Mouse (Mus musculus) mesoderm, embryonic 11.5 days (tissue): ENCODE measurements around the gene Coa3.
"Not testable (repeated sequence)": the region's sequence is repeated elsewhere in the genome, so short reads cannot be mapped to it uniquely, and the experiment has no call there.

Experiments used
- DNase-seq: peaks from one replicate; pipeline ENCODE4 v3.0.0-alpha.2; 2012; ENCODE audit warnings: low read depth, low spot score

Coa3 gene

GRCm38 (mm10) chr11:101278223-101279192 lies at the start of gene Coa3, which contains the start of gene Cntd1:
Gene Coa3 (minus strand): TSS chr11:101279114.
Gene Cntd1 (plus strand): TSS chr11:101279012.
- DNase-seq, result peak; percentile 93

DNA sequence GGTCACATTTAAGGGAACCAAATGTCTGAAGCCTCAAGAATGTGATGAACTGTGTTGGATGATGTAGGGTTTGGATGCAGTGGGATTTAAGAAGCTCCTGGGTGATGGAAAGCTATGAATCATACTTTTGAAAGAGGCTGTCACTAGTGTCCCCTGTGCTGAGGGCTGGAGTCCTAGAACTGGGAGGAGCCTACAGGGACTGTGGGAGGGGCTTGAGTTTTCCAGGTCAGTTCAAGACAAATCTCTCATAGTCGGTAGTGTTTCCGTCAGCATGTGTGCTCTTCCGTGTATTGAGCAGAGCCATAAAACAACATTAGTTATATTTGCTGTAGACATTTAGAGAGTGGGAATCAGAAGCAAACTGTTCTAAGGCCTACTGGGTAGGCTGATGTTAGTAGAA lies 48.4 kb upstream of the Coa3 start:
- no peak for DNase-seq

DNA sequence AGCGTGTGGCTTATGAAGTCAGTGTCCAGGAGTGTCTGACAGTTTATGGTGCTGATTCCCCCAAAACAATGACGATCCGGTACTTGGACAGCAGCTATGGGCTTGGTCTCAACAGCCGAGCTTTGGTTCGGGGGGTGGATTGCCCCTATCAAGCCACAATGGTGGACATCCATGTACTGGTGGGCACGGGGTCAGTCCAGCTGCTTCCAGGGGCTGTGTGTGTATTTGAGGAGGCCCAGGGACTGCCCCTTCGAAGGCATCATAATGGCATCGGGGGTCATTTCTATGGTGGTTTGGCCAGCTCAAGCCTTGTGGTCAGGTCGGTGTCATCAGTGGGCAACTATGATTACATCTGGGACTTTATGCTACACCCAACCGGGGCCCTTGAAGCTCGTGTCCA lies 47.2 kb upstream of the Coa3 start:
- DNase-seq, result no peak

- not testable (repeated sequence) for DNase-seq
Measured at GRCm38 (mm10) chr11:101325201-101325600, 46.3 kb upstream of the Coa3 start.

DNA sequence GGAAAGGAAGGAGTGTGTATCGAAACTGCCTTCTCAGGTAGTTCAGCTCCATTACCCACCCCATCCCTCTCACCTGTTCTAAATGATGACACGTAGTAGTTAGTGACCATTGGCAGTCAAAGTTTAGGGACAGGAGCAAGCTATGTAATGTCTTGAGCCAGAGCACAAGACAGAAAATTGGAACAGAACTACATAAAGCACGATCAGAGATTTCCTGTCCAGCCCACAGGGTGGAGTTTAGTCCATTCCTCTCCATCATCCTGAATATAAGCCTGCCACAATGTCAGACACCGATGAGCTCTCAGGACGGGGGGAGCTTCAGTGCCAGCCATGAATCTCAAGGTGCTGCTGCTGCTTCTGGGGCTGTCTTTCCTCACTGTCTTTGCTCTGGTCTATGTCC lies 45.8 kb upstream of the Coa3 start, which contains the start of gene Aoc2:
Gene Aoc2, plus strand, starts transcription at position 301 of the 400 bp plus-strand sequence.
- DNase-seq, result no peak

DNA sequence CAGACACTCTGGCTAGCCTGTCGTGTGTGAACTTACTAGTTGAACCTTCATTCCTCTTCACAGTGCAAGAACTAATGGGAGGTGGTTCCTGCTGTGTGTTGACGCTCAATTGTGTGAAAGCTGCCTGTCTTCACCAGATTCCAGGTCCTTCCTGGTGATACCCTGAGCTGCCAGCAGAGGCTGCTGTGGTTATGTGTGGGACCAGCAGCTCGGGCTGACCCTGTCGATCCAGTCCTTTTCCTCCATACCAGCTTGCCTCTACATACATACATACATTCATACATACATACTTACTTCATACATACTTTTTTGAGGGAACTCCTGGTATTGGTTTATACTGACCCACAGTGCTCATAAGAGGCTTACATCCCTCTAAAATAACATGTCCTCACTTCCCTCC lies 44.7 kb upstream of the Coa3 start:
- DNase-seq, result peak; percentile 74

GRCm38 (mm10) chr11:101316501-101316917 lies 37.6 kb upstream of the Coa3 start:
- DNase-seq, result peak; percentile 26

DNA sequence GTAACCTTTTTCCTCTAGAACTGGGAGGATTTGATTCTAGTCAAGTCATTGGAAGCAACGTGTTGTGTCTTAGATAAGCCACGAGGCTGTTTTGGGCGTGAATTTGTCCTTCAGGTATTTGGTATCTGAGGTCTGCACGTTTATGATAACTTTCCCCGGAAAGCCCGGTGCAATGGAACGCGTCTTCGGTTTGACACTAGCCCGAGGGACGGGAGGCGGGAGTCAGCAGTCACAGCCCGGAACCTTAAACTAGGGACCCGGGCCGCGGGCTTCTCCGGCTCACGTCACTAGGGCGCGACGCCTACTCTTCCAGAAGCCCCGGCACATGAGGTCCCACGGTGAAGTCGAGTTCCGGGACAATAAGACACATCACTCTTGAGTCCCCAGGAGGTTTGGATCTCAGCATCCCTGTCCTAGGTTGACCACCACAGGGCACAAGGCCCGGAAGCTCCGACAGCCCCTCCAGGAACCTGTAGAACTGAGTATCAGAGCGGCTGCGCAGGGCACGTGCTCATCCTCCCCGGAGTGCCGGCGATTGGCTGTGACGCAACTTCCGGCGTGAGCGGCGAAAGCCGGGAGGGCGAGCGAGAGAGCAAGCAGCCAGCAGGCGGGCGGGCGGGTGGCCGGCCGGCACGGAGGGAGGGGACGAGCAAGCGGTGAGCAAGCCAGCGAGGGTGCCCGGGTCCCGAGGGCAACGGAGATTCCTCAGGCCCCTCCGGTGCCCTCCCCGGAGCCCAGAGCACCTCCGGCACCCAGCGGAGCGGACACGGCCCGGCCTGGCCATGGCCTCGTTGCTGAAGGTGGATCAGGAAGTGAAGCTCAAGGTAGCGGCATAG lies 37.0 kb upstream of the Coa3 start, which contains the start of gene Psme3:
Gene Psme3, plus strand, starts transcription at position 549 of the 836 bp plus-strand sequence.
- peak; percentile 93 for DNase-seq

DNA sequence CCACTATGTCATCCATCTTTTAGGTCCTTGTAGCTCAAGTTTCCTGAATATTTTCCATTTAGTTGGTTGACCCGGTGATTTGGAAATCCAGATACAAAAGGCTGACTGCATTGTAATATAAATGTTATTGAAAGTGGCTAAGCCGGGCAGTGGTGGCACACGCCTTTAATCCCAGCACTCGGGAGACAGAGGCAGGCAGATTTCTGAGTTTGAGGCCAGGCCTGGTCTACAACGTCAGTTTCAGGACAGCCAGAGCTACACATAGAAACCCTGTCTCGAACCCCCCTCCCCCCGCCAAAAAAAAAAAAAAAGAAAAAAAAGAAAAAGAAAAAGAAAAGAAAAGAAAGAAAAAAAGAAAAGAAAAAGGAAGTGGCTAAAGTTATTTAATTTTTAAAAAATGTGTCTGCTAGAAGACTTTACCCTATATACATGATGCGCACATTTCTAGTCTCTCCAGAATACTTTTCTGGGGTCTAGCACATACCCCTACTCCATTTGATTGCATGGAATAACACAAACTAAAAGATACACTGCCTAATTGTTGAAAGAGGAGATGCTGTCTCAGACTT lies 36.3 kb upstream of the Coa3 start:
- DNase-seq, result no peak

GRCm38 (mm10) chr11:101314567-101314966 lies 35.7 kb upstream of the Coa3 start:
- DNase-seq, result no peak

DNA sequence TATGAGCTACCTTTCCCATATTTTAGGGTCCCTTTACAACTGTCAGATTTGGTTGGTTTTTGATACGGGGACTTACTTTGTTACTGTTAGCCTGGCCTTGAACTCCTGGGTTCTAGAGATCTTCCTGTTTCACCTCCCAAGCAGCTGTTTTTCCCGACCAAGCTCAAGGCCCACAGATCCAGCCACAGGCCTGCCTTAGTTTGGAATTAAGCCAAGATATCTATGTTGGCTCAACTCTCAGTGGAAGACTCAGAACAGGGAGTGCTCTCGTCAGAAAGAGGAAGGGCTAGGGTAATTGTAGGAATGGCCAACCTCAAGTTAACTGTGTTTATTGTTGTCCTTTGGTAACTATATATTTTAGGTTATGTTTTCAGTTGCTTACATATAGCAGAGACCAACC lies 33.2 kb upstream of the Coa3 start:
- no peak for DNase-seq

DNA sequence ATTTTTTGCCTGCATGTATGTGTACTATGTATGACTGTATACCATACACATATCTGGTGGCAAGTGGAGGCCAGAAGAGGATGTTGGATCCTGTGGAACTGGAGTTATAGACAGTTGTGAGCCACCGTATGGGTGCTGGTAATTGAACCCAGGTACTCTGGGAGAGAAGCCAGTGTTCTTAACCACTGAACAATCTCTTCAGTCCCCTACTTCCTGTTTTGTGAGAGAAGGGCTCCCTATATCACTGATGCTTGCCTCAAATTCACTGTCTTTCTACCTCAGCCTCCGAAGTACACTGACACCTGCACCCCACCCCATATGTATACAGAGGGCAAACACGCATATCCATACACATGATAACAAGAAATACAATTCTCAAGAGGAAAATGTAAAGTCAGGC lies 32.2 kb upstream of the Coa3 start:
- no peak for DNase-seq

DNA sequence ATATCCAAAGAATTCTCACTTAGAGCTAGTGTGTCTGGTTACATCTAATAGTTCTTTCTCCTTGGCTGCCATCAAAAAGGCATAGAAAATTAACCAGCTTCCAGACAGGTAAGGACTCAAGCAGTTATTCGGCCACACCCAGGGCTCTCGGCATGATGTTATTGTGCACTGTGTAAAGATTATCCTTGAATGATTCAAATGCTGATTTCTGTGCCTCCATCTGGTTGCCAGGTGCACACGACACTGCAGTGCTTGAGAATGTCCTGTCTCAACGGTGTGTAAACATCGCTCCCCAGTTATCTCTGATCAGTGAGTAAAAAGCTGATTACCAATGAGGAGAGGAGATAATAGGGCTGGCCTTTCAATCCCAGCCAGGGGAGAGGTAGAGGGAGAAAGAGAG lies 28.8 kb upstream of the Coa3 start:
- no peak for DNase-seq

- DNase-seq, result peak; percentile 97
Measured at GRCm38 (mm10) chr11:101302004-101302798, 23.3 kb upstream of the Coa3 start, which contains the start of gene Becn1. Gene Becn1 (minus strand): TSS chr11:101302286.

GRCm38 (mm10) chr11:101301299-101302003 lies 22.5 kb upstream of the Coa3 start:
- DNase-seq, result no peak

DNA sequence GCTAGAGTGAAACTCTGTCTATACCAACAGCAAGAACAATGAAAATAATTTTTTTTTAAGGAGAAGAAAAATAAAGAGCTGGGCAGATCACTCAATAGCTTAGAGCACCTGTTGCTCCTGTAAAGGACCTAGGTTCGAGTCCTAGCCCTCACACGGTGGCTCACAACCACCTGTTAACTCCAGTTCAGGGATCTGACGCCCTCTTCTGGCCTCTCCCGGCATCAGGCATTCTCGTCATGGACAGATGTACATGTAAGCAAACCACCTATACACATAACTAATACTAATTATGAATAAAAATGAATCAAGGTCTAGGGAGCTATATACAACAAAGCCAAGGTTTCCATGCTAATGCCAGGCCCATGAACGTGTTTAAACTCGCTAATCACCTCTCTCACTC lies 22.0 kb upstream of the Coa3 start:
- no peak for DNase-seq

DNA sequence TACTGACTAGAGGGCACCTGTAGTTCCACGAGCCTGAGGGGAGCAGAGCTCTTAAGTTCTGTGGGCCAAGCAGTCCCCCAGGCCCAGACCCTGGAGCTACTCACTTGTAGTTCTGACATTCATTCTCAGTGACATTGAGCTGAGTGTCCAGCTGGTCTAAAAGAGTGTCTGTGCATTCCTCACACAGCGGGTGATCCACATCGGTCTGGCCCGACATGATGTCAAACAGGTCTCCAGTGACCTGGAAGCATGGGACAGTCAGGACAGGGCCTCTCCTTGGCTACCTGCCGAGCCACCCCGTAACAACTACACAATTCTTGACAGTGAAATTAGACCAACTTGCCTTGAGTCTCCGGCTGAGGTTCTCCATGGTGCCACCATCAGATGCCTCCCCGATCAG lies 16.3 kb upstream of the Coa3 start:
- DNase-seq, result no peak

DNA sequence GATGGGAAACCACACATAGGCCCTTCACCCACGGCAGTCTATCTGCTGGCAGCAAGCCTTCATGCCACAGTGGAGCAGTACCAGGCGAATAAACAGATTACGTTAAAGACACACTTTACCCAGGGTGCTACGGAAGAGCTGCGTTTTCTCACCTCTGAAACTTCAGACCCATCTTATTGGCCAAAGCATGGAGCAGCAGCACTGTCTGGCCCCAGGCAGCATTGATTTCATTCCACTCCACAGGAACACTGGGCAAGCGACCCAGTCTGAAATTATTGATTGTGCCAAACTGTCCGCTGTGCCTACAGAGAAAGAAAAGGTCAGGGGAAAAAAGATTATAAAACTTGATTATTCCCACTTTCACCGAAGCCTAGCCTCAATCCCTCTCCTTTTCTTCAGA lies 12.3 kb upstream of the Coa3 start:
- DNase-seq, result no peak

- no peak for DNase-seq
Measured at GRCm38 (mm10) chr11:101287306-101287705, 8.4 kb upstream of the Coa3 start.

DNA sequence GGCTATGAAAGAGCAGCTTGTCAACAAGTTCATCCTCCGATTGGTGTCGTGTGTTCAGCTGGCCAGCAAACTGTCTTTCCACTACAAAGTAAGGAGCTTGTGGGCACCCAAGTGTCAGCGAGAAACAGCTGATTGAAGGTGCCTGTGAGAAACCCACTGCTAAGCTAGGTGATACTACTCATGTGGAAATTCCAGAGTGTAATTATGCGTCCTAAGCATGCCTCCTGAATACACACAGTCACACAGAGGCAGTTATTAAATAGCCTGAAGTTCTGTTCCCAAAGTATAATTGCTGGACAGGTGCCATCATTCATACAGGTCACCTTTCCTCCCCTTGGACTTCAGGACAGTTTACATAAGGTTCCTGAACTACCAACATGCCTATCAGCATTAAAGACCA lies 4.9 kb upstream of the Coa3 start:
- DNase-seq, result no peak
